Comparison of ENCODE assay signal across 28 mouse cellular contexts in the genomic region with DNA sequence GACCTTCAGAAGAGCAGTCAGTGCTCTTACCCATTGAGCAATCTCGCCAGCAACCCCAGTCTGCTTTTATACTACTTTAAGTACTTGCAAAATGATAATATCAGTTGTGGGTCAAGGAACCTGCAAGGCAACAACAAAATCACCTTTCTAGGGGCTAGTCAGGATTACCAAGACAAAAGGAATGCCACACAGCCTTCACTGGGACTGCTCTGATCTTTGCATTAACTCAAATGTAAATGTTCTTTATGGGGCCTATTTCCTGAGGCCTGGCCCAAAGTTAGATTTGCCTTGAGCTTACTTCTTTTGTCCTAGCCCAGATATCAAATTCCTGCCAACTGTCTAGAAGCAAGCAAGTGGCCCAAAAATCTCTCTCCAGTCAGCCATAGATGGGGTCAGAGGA.
"Had no signal": no experiment of that assay in that cellular context is flagged by ENCODE, and none has a peak within 500 bp of the region (broad histone marks: within the 10 kb centered on the region; RNA-seq: fewer than 3 reads in every experiment).

No protein-coding gene starts in this region.

- H3K9me3 ChIP-seq: heart, embryonic 15.5 days; hindbrain, embryonic 12.5 days; hindbrain, embryonic 13.5 days; hindbrain, embryonic 15.5 days; intestine, embryonic 15.5 days; kidney, embryonic 15.5 days had no signal

- H3K36me3 ChIP-seq: heart, embryonic 13.5 days; heart, embryonic 15.5 days; hindbrain, embryonic 10.5 days; hindbrain, embryonic 12.5 days; hindbrain, embryonic 13.5 days; hindbrain, embryonic 15.5 days; intestine, embryonic 15.5 days; kidney, embryonic 15.5 days had no signal

- H3K9ac ChIP-seq: heart, embryonic 13.5 days; heart, embryonic 15.5 days; hindbrain, embryonic 12.5 days; hindbrain, embryonic 13.5 days; hindbrain, embryonic 14.5 days; hindbrain, embryonic 15.5 days; intestine, embryonic 15.5 days; kidney, embryonic 15.5 days had no signal

- H3K4me1 ChIP-seq: heart, embryonic 13.5 days; heart, embryonic 15.5 days; hindbrain, embryonic 10.5 days; hindbrain, embryonic 12.5 days; hindbrain, embryonic 13.5 days; hindbrain, embryonic 15.5 days; intestine, embryonic 15.5 days had no signal

- DNase-seq: heart, postnatal 10 days; heart, postnatal 36 days; heart, postnatal 4 days; kidney, adult 11 months; kidney, adult 18-20 months; kidney, adult 2 months; kidney, adult 8-10 months; kidney, adult 9 months; kidney, postnatal 10 days; kidney, postnatal 14 days; kidney, postnatal 25 days; kidney, postnatal 36 days; kidney, postnatal 4 days; layer of hippocampus, adult 9-11 months; layer of hippocampus, postnatal 36 days had no signal

- H3K27ac ChIP-seq: heart, embryonic 13.5 days; heart, embryonic 15.5 days; hindbrain, embryonic 10.5 days; hindbrain, embryonic 12.5 days; hindbrain, embryonic 13.5 days; hindbrain, embryonic 14.5 days; hindbrain, embryonic 15.5 days; hindbrain, postnatal 0 days; intestine, embryonic 15.5 days; kidney, embryonic 15.5 days; kidney, postnatal 0 days; layer of hippocampus, adult 2 months; left cerebral cortex, adult 2 months had no signal

- H3K4me3 ChIP-seq: heart, embryonic 13.5 days; heart, embryonic 15.5 days; hindbrain, embryonic 10.5 days; hindbrain, embryonic 12.5 days; hindbrain, embryonic 13.5 days; hindbrain, embryonic 15.5 days; intestine, embryonic 15.5 days; kidney, embryonic 15.5 days; layer of hippocampus, adult 2 months; left cerebral cortex, adult 2 months had no signal
